Mouse (Mus musculus) midbrain, embryonic 12.5 days (tissue): ENCODE data around the gene Kbtbd2. TPM values are rescaled to one million over a fixed set of nuclear protein-coding genes. Genes with fewer than 3 reads are reported as not detected.

Source experiments
- polyA plus RNA-seq: library from polyadenylated mRNA; unstranded; fragments of >200 nt; fragmentation: Nextera tagmentation; extraction: Ambion mirVana; gene quantifications from 2 replicates; pipeline ENCODE4 v1.2.1, GENCODE M21; 2016

The Kbtbd2 gene
- polyA plus RNA-seq, 1 experiment from 2014 or later: 46.8 TPM

Other genes with a start within 250 kb of the Kbtbd2 start
- 7.0 and 7.4 TPM in 2 replicates for gene Pde1c, start 228.7 kb downstream of the Kbtbd2 start, polyA plus RNA-seq
- gene Lsm5, start 93.1 kb downstream of the Kbtbd2 start, polyA plus RNA-seq: 169 and 186 TPM in 2 replicates
- 38.3 and 39.7 TPM in 2 replicates for gene Avl9, start 82.9 kb downstream of the Kbtbd2 start, polyA plus RNA-seq
- 47.4 and 64.0 TPM in 2 replicates for gene Fkbp9, start 34.2 kb upstream of the Kbtbd2 start, polyA plus RNA-seq
- gene Nt5c3, start 126.1 kb upstream of the Kbtbd2 start, polyA plus RNA-seq: 94.8 and 98.5 TPM in 2 replicates
- gene Vmn1r4, start 126.2 kb upstream of the Kbtbd2 start, polyA plus RNA-seq: 0.42 and 0.68 TPM in 2 replicates
- gene Vmn1r5, start 172.5 kb upstream of the Kbtbd2 start, polyA plus RNA-seq: not detected in 2 replicates
- gene Vmn1r6, start 199.4 kb upstream of the Kbtbd2 start, polyA plus RNA-seq: not detected in 2 replicates
- not detected in 2 replicates for gene Vmn1r7, start 227.5 kb upstream of the Kbtbd2 start, polyA plus RNA-seq
- not detected in 2 replicates for gene Vmn1r8, start 234.5 kb upstream of the Kbtbd2 start, polyA plus RNA-seq